Mouse (Mus musculus) liver, adult 2 months (tissue): ENCODE results near the gene Atp2c2. TPM values are rescaled to one million over a fixed set of nuclear protein-coding genes. Genes with fewer than 3 reads are reported as not detected.

Source experiments
- DNase-seq: peaks from one replicate; pipeline ENCODE4 v3.0.0-alpha.2; 2011; ENCODE audit warnings: low read depth, low spot score; ENCODE audit errors: extremely low read depth
- H3K27ac ChIP-seq: fragments of 200-500 bp; replicated peaks from 2 replicates; pipeline ENCODE4 v1.5.1; 2012; ENCODE audit warnings: low read depth, mild to moderate bottlenecking, control low read depth, inconsistent platforms, low read length; ENCODE audit not compliant: insufficient read depth
- H3K27me3 ChIP-seq: fragments of 200-500 bp; 2 replicates; pipeline ENCODE4 v1.6.1; 2012; ENCODE audit warnings: mild to moderate bottlenecking, moderate library complexity, low read length, inconsistent platforms; ENCODE audit not compliant: control insufficient read depth, insufficient read depth
- H3K36me3 ChIP-seq: fragments of 200-500 bp; 2 replicates; pipeline ENCODE4 v1.6.1; 2012; ENCODE audit warnings: low read length, inconsistent platforms; ENCODE audit not compliant: control insufficient read depth, insufficient read depth
- H3K4me1 ChIP-seq: fragments of 200-500 bp; 2 replicates; pipeline ENCODE4 v1.6.1; 2011; ENCODE audit warnings: low read length; ENCODE audit not compliant: control insufficient read depth, insufficient read depth
- H3K4me3 ChIP-seq: fragments of 200-500 bp; 2 replicates; pipeline ENCODE4 v1.5.1; 2011; ENCODE audit warnings: low read depth, mild to moderate bottlenecking, control low read depth, low read length, moderate library complexity; ENCODE audit not compliant: insufficient read depth
- H3K79me2 ChIP-seq: fragments of 200-500 bp; 2 replicates; pipeline ENCODE4 v1.6.1; 2012; ENCODE audit warnings: inconsistent platforms, mild to moderate bottlenecking, low read length, moderate library complexity; ENCODE audit not compliant: control insufficient read depth, insufficient read depth
- H3K9ac ChIP-seq: fragments of 200-500 bp; 2 replicates; pipeline ENCODE4 v1.6.1; 2012; ENCODE audit warnings: low read depth, mild to moderate bottlenecking, control low read depth, inconsistent platforms, low read length
- CTCF ChIP-seq: fragments of 200-500 bp; IDR thresholded peaks from 2 replicates; pipeline ENCODE4 v1.5.1; 2011; ENCODE audit warnings: low read depth, low read length, control low read depth
- POLR2A ChIP-seq: fragments of 200-500 bp; IDR thresholded peaks from 2 replicates; pipeline ENCODE4 v1.6.1; 2011; ENCODE audit warnings: low read length, control low read depth; ENCODE audit not compliant: insufficient read depth; ENCODE audit errors: extremely low read depth
- WGBS: fragments of 180-500 bp; shearing (Covaris S2); methylation state at CpG from one replicate; pipeline ENCODE4 v1.1.7; 2018; 5-methylcytosine and 5-hydroxymethylcytosine counted together
- polyA plus RNA-seq: library from polyadenylated mRNA; depleted of rRNA; stranded (reverse); fragments of >200 nt; gene quantifications from 2 replicates; pipeline ENCODE4 v1.2.3, GENCODE M21; 2012
- total RNA-seq: library from RNA; depleted of rRNA; stranded (reverse); fragments of >200 nt; gene quantifications from 2 replicates; pipeline ENCODE4 v1.2.3, GENCODE M21; 2014

Gene Atp2c2
- total and polyA plus RNA-seq, 2 experiments: not detected

DNA sequence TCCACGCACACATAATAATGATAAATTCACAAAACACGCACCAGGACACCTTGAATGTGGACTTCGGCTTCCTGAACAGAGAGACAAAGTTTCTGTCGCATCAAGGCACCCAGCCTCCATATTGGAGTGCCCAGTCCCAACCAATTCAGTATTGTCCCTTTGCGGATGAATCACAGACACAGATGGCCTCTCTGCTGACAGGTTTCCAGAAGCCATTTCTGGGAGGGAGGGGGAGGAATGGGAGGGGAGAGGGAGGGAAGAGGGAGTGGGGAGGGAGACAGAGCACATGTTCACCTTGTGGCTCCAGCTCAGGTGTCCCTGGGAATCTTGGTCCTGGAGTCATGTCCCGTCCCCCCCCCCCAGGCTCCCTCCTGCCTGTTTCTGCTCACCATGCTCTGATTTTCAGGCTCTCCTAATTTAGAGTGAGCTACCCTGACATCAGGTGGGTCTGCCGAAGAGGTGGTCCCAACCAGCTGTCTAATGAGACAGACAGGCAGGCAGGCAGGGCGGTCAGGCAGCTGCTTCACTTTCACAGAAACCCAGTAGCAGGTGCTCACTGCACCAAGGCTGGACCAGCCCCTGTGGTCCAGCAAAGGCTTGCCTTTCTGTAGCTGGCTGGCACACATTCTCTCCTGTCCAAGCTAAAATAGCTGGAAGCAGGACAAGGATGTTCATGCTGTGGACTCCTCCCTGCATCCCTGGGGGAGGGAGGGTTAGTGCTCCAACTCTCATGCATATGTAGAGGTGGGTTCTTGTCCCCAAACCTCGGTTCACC, 89.0 kb downstream of the Atp2c2 start:
- DNase-seq: no peak
- Histone ChIP-seq H3K36me3 (no peaks in the 10 kb centered on the region), H3K4me3 (no peak overlapping the region), H3K4me1 (no peaks in the 10 kb centered on the region; the same call in 1 of the 2 replicates), H3K79me2 (no peaks in the 10 kb centered on the region), H3K27me3 (no peaks in the 10 kb centered on the region), H3K9ac (no peak overlapping the region), H3K27ac (no peak overlapping the region)
- 88% methylated on average over 9 of the region's 9 CpGs for WGBS
- TF ChIP-seq POLR2A (no peak), CTCF (no peak)

- TF ChIP-seq CTCF: no peak
- TF ChIP-seq POLR2A: no peak
- 94% methylated on average over 7 of the region's 7 CpGs for WGBS
- Histone ChIP-seq H3K9ac (no peak overlapping the region), H3K4me3 (no peak overlapping the region), H3K79me2 (no peaks in the 10 kb centered on the region), H3K36me3 (no peaks in the 10 kb centered on the region), H3K4me1 (no peaks in the 10 kb centered on the region; the same call in 1 of the 2 replicates), H3K27ac (no peak overlapping the region), H3K27me3 (no peaks in the 10 kb centered on the region)
- no peak for DNase-seq
These were observed 89.8 kb downstream of the Atp2c2 start for GRCm38 (mm10) chr8:119789581-119789980.

- Histone ChIP-seq H3K36me3 (no peaks in the 10 kb centered on the region), H3K4me3 (no peak overlapping the region), H3K79me2 (no peaks in the 10 kb centered on the region), H3K9ac (no peak overlapping the region), H3K27me3 (no peaks in the 10 kb centered on the region), H3K4me1 (no peaks in the 10 kb centered on the region; the same call in 1 of the 2 replicates), H3K27ac (no peak overlapping the region)
- WGBS: 56% methylated on average over 16 of the region's 16 CpGs
- no peak for DNase-seq
- TF ChIP-seq CTCF (no peak), POLR2A (no peak)
These were observed 92.2 kb downstream of the Atp2c2 start for GRCm38 (mm10) chr8:119791804-119792704.

DNA sequence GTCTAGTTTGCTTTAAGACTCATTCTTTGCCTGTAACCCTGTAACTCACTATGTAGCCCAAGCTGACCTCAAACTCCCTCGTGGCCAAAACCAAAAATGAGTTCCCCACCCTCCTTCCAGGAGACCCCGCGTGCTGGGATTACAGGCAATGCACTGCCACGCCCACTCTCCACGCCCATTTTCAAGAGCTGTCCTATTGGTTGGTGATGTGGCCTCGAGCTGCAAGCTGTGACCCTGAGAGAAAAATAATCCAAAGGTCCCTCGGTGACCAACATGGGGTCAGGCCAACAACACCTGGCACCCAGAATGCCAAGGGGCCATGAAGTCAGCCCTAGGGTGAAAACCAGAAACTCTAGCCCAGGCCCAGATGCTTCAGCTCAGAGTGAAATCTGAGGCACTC, 94.9 kb downstream of the Atp2c2 start:
- no peaks in the 10 kb centered on the region for H3K79me2 ChIP-seq
- no peak overlapping the region for H3K4me3 ChIP-seq
- no peak for DNase-seq
- no peak overlapping the region for H3K9ac ChIP-seq
- H3K27me3 ChIP-seq: no peaks in the 10 kb centered on the region
- 60% methylated on average over 7 of the region's 7 CpGs for WGBS
- H3K36me3 ChIP-seq: no peaks in the 10 kb centered on the region
- H3K4me1 ChIP-seq: no peaks in the 10 kb centered on the region; the same call in 1 of the 2 replicates
- TF ChIP-seq POLR2A (no peak), CTCF (no peak)
- no peak overlapping the region for H3K27ac ChIP-seq

DNA sequence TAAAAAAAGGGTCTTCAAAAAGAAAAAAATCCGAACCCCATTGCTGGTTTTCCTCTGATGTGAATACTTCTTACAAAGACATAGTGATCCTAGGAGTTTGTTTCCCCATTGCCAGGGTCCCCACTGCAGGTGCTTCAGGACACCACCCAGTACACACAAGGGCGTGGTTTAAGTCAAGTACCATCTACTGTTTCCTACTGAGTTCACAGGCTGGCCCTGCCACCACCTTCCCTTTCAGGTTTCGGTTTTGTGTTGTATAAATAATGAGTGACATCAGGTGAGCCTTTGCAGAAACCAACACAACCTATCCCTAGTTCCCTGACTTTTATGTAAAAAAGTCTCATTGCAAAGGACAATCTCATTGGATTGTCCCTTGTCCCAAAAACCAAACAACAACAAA, 95.8 kb downstream of the Atp2c2 start:
- H3K36me3 ChIP-seq: no peaks in the 10 kb centered on the region
- no peak overlapping the region for H3K4me3 ChIP-seq
- 90% methylated on average over 3 of the region's 3 CpGs for WGBS
- H3K9ac ChIP-seq: no peak overlapping the region
- H3K4me1 ChIP-seq: no peaks in the 10 kb centered on the region; the same call in 1 of the 2 replicates
- no peaks in the 10 kb centered on the region for H3K79me2 ChIP-seq
- H3K27ac ChIP-seq: no peak overlapping the region
- TF ChIP-seq POLR2A: no peak
- TF ChIP-seq CTCF: no peak
- no peak for DNase-seq
- H3K27me3 ChIP-seq: no peaks in the 10 kb centered on the region
